Mouse (Mus musculus) CH12.LX (cell line): ENCODE measurements around the gene Stox2.

ENCODE experiments used
- CTCF ChIP-seq, 2 experiments: IDR thresholded peaks in 1 of 2; conservative IDR thresholded peaks in 1 of 2; 2 replicates each; pipeline ENCODE4 v1.5.1; 2011 to 2012; ENCODE audit warnings: low read depth in 2 of 2, low read length in 2 of 2, improper control_type of control experiment in 1 of 2, inconsistent platforms in 1 of 2, mild to moderate bottlenecking in 1 of 2, moderate library complexity in 1 of 2
- GABPA ChIP-seq: IDR thresholded peaks from 2 replicates; pipeline ENCODE4 v1.6.1; 2012; ENCODE audit warnings: low read depth, low read length, improper control_type of control experiment, inconsistent platforms; ENCODE audit not compliant: insufficient replicate concordance

GRCm38 (mm10) chr8:47154521-47154920, 291.6 kb downstream of the Stox2 start:
- TF ChIP-seq CTCF (conservative IDR thresholded peaks at IDR 0.05 in 1 of 2, IDR thresholded peaks at IDR 0.05 in 1 of 2; ENCODE audit: low read depth in 2 of 2, low read length in 2 of 2) (peak in 1 of 2 experiments; percentile 36; a peak in 1 of 4 replicates), GABPA (no peak)
